Mouse (Mus musculus): ENCODE data around the gene Rcbtb1. TPM values are rescaled to one million over a fixed set of nuclear protein-coding genes. Genes with fewer than 3 reads are reported as not detected.

Rcbtb1 gene
- 46.9 and 50.2 TPM in 2 replicates for polyA plus RNA-seq (2011; ENCODE audit: insufficient read length, low read depth, missing spikeins)

- H3K4me1 ChIP-seq (ENCODE audit: control insufficient read depth, insufficient read depth, low read length), result peaks cover 2% of the 10 kb centered on the region
- TF ChIP-seq POLR2A (IDR thresholded peaks at IDR 0.05; ENCODE audit: low read depth, low read length) (peak; percentile 60), CTCF (IDR thresholded peaks at IDR 0.05; ENCODE audit: borderline replicate concordance, insufficient read depth, low read length) (no peak)
- H3K27ac ChIP-seq (ENCODE audit: insufficient read depth, low read length), result peak within 1 kb of the TSS; percentile 77
- H3K4me3 ChIP-seq (ENCODE audit: insufficient read depth, low read length), result peak within 1 kb of the TSS; percentile 94
Observed at GRCm38 (mm10) chr14:59200711-59201603, at the start of gene Rcbtb1. Gene Rcbtb1 (plus strand): TSS chr14:59201209.

- TF ChIP-seq CTCF (IDR thresholded peaks at IDR 0.05; ENCODE audit: borderline replicate concordance, insufficient read depth, low read length), result no peak
- Histone ChIP-seq H3K4me3 (ENCODE audit: insufficient read depth, low read length) (no peak overlapping the region), H3K27ac (ENCODE audit: insufficient read depth, low read length) (no peak overlapping the region), H3K4me1 (ENCODE audit: control insufficient read depth, insufficient read depth, low read length) (no peaks in the 10 kb centered on the region)
Observed at GRCm38 (mm10) chr14:59155589-59155988, 45.4 kb upstream of the Rcbtb1 start.

GRCm38 (mm10) chr14:59157016-59157698 is 43.9 kb upstream of the Rcbtb1 start:
- no peak overlapping the region for H3K4me3 ChIP-seq (ENCODE audit: insufficient read depth, low read length)
- no peak for TF ChIP-seq POLR2A (IDR thresholded peaks at IDR 0.05; ENCODE audit: low read depth, low read length)
- TF ChIP-seq CTCF (IDR thresholded peaks at IDR 0.05; ENCODE audit: borderline replicate concordance, insufficient read depth, low read length), result no peak
- no peak overlapping the region for H3K27ac ChIP-seq (ENCODE audit: insufficient read depth, low read length)
- no peaks in the 10 kb centered on the region for H3K4me1 ChIP-seq (ENCODE audit: control insufficient read depth, insufficient read depth, low read length)

- H3K4me3 ChIP-seq (ENCODE audit: insufficient read depth, low read length), result no peak within 1 kb of the TSS
- no peak for TF ChIP-seq CTCF (IDR thresholded peaks at IDR 0.05; ENCODE audit: borderline replicate concordance, insufficient read depth, low read length)
- TF ChIP-seq POLR2A (IDR thresholded peaks at IDR 0.05; ENCODE audit: low read depth, low read length), result no peak
- no peaks in the 10 kb centered on the region for H3K4me1 ChIP-seq (ENCODE audit: control insufficient read depth, insufficient read depth, low read length)
- no peak within 1 kb of the TSS for H3K27ac ChIP-seq (ENCODE audit: insufficient read depth, low read length)
Observed at GRCm38 (mm10) chr14:59178649-59179048, 22.4 kb upstream of the Rcbtb1 start, which contains the start of gene Gm5142. Gene Gm5142 (minus strand): TSS chr14:59178749.

GRCm38 (mm10) chr14:59182732-59183131 is 18.3 kb upstream of the Rcbtb1 start:
- no peak for TF ChIP-seq CTCF (IDR thresholded peaks at IDR 0.05; ENCODE audit: borderline replicate concordance, insufficient read depth, low read length)
- no peak for TF ChIP-seq POLR2A (IDR thresholded peaks at IDR 0.05; ENCODE audit: low read depth, low read length)
- Histone ChIP-seq H3K27ac (ENCODE audit: insufficient read depth, low read length) (no peak overlapping the region), H3K4me3 (ENCODE audit: insufficient read depth, low read length) (no peak overlapping the region), H3K4me1 (ENCODE audit: control insufficient read depth, insufficient read depth, low read length) (no peaks in the 10 kb centered on the region)

GRCm38 (mm10) chr14:59185514-59185913 is 15.5 kb upstream of the Rcbtb1 start:
- no peaks in the 10 kb centered on the region for H3K4me1 ChIP-seq (ENCODE audit: control insufficient read depth, insufficient read depth, low read length)
- H3K4me3 ChIP-seq (ENCODE audit: insufficient read depth, low read length), result no peak overlapping the region
- H3K27ac ChIP-seq (ENCODE audit: insufficient read depth, low read length), result no peak overlapping the region
- no peak for TF ChIP-seq POLR2A (IDR thresholded peaks at IDR 0.05; ENCODE audit: low read depth, low read length)
- no peak for TF ChIP-seq CTCF (IDR thresholded peaks at IDR 0.05; ENCODE audit: borderline replicate concordance, insufficient read depth, low read length)

- TF ChIP-seq CTCF (IDR thresholded peaks at IDR 0.05; ENCODE audit: borderline replicate concordance, insufficient read depth, low read length), result no peak
- no peak for TF ChIP-seq POLR2A (IDR thresholded peaks at IDR 0.05; ENCODE audit: low read depth, low read length)
- H3K4me1 ChIP-seq (ENCODE audit: control insufficient read depth, insufficient read depth, low read length), result no peaks in the 10 kb centered on the region
- H3K27ac ChIP-seq (ENCODE audit: insufficient read depth, low read length), result no peak overlapping the region
- no peak overlapping the region for H3K4me3 ChIP-seq (ENCODE audit: insufficient read depth, low read length)
Observed at GRCm38 (mm10) chr14:59186121-59186520, 14.9 kb upstream of the Rcbtb1 start.

- Histone ChIP-seq H3K4me1 (ENCODE audit: control insufficient read depth, insufficient read depth, low read length) (peaks cover 2% of the 10 kb centered on the region), H3K27ac (ENCODE audit: insufficient read depth, low read length) (peak overlapping the region; percentile 77), H3K4me3 (ENCODE audit: insufficient read depth, low read length) (peak overlapping the region; percentile 94)
- TF ChIP-seq POLR2A (IDR thresholded peaks at IDR 0.05; ENCODE audit: low read depth, low read length) (no peak), CTCF (IDR thresholded peaks at IDR 0.05; ENCODE audit: borderline replicate concordance, insufficient read depth, low read length) (no peak)
Observed at GRCm38 (mm10) chr14:59201604-59202215, 701 bp downstream of the Rcbtb1 start.

- no peak overlapping the region for H3K27ac ChIP-seq (ENCODE audit: insufficient read depth, low read length)
Observed at GRCm38 (mm10) chr14:59205461-59205860, 4.5 kb downstream of the Rcbtb1 start.

More at GRCm38 (mm10) chr14:59205461-59205860, 4.5 kb downstream of the Rcbtb1 start:
- no peak overlapping the region for H3K4me3 ChIP-seq (ENCODE audit: insufficient read depth, low read length)
- H3K4me1 ChIP-seq (ENCODE audit: control insufficient read depth, insufficient read depth, low read length), result peaks cover 2% of the 10 kb centered on the region
- no peak for TF ChIP-seq CTCF (IDR thresholded peaks at IDR 0.05; ENCODE audit: borderline replicate concordance, insufficient read depth, low read length)
- no peak for TF ChIP-seq POLR2A (IDR thresholded peaks at IDR 0.05; ENCODE audit: low read depth, low read length)

Measured in embryonic fibroblast, embryonic 13.5 days (primary cell).